14 mouse cellular contexts compared by ENCODE assay signal in genomic region chr4:149640831-149641230, GRCm38 (mm10).
"Had no signal": no experiment of that assay in that cellular context is flagged by ENCODE, and none has a peak within 500 bp of the region (broad histone marks: within the 10 kb centered on the region; RNA-seq: fewer than 3 reads in every experiment).

No protein-coding gene starts in this region.

- H3K9me3 ChIP-seq: limb, embryonic 15.5 days; liver, embryonic 12.5 days; midbrain, embryonic 12.5 days; neural tube, embryonic 15.5 days had no signal

- H3K4me2 ChIP-seq: limb, embryonic 15.5 days; liver, embryonic 12.5 days; lung, embryonic 14.5 days; midbrain, embryonic 12.5 days; neural tube, embryonic 15.5 days had no signal

- H3K9ac ChIP-seq: limb, embryonic 15.5 days; liver, embryonic 12.5 days; lung, embryonic 14.5 days; midbrain, embryonic 12.5 days; neural tube, embryonic 15.5 days had no signal

- H3K27me3 ChIP-seq: limb, embryonic 15.5 days; liver, embryonic 12.5 days; midbrain, embryonic 12.5 days; neural tube, embryonic 15.5 days had no signal

- H3K4me1 ChIP-seq: limb, embryonic 15.5 days; neural tube, embryonic 15.5 days had no signal

- DNase-seq: kidney, adult 9 months; lung, embryonic 14.5 days; lung, postnatal 10 days; lung, postnatal 4 days; right cerebral cortex, adult 18-20 months; right cerebral cortex, postnatal 25 days; thymus, postnatal 4 days had no signal

- ATAC-seq: inflammation-experienced regulatory T-cells, adult 6 months; liver, embryonic 12.5 days had no signal

- H3K4me3 ChIP-seq: left cerebral cortex, adult 2 months; limb, embryonic 15.5 days; liver, embryonic 12.5 days; midbrain, embryonic 12.5 days; myocyte; neural tube, embryonic 15.5 days had no signal

- H3K27ac ChIP-seq: left cerebral cortex, adult 2 months; limb, embryonic 15.5 days; liver, embryonic 12.5 days; midbrain, embryonic 12.5 days; neural tube, embryonic 15.5 days had no signal
